Mouse (Mus musculus) c-Kit-negative CD71-positive TER-119-positive erythroid progenitor cells, embryonic 14.5 days (primary cell): ENCODE measurements at regions not wholly inside any gene's neighbourhood (a gene's known extent, or its start where the extent isn't known, plus 50 kb on each side); places are given as distances from the start of the nearest gene placed in this dataset.

Source experiments
- DNase-seq: peaks from one replicate; pipeline ENCODE4 v3.0.0-alpha.2; 2013; ENCODE audit warnings: low read depth, low spot score

DNA sequence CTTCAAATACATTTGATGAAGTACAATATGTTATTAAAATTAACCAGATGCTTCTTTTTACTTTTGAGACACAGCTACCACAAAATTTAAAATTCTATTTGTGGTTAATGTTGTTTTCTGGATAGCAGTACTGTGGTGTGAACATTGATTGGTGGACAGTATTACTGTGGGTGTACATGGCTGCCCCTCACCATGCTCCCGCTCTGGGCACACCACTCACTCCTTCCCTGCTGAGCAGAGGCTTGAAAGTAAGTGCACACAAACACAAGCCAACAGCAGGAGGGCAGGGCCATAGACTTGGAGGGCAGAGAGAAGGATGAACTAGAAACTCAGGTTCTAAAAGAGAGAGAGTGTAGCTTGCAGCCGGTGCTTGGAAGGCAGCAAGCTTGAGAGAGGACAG is 182.1 kb downstream of the Ifng start:
- DNase-seq = no peak

GRCm38 (mm10) chr10:118624368-118624767 is 183.5 kb downstream of the Ifng start:
- DNase-seq = no peak

- no peak for DNase-seq
These were observed 187.2 kb downstream of the Ifng start for GRCm38 (mm10) chr10:118628000-118628399.

DNA sequence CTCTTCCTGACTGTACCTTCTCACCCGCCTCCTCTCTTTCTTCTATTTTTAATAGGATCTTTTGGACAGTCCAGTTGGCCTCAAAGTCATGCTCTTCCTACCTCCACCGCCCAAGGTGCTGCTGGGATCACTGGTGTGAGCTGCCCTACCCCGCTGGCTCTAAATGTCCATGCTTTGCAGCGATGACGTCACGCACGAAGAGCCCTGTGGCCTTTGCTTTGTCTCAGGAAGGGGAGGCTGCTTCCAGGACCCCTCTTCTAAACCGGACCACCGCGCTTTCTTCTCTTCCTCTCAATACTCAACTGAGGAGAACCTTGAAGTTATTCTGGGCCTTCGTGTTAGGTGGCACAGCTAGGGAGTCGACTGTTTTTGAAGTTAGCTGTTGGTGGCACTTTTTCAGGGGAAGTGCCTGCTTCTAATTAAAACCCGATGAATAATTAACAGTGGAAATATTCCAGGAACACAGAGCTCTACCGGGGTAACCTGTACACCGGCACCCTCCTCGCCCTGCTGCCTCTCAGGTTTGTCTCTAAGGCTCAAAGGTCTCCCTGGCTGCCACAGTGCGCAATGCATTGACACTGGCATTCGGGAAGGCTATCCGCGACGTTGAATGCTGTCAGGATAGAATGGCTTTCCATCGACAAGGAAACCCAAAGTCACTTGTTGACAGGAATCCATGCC is 188.7 kb downstream of the Ifng start:
- no peak for DNase-seq

DNA sequence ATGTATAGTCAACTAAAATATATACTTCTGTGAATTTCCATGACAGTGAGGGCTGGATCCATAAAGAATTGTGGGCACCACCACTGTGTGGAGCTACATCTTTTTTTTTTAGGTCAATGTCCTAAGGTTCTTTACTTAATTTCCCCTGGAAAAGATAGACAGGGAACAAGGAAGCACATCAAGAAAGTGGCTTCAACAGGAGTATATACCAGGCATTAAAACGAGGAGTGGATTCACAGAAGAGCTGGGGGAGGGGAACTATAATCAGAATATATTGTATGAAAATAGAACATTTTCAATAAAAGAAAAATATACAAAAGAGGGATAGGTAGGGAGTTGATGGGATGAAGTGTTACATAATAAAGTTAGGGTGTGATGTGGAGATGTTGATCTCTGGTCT is 190.9 kb downstream of the Ifng start:
- no peak for DNase-seq

DNA sequence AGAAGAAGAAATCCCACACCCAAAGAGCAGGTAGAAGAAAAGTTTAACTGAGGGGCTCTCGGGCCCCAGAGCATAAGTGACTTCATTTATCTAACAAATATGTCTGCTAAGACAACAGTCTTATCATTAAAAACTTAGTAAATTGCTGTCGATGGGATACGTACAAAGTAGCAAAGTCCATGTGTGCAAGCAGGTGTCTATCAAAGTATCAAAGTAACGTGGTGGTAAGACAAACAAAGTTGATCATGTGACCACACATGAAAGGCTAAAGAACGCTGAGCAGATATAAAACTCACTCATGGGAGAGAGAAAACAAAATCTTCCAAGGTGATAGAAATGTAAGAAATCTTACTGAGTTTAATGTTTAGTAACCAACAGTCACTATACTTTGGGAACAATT is 191.3 kb downstream of the Ifng start:
- DNase-seq = no peak

DNA sequence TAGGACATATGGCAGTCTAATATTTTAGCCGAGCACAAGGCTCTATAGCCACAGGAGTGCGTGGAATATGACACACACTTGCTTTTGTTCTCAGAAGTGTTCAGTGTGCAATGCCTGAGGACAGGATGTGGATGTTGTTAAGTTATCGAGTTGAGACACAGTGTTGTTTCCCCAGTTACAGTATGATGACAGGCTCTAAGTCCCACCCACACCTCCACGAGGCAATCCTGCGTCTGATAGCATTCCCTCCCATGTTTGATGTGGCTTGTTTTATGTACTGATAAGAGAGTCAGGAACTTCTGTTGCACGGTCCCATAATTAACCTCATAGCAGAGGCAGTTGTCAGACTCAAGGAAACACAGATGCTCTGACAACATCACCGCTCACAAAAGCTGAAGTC is 192.6 kb downstream of the Ifng start:
- DNase-seq = no peak

GRCm38 (mm10) chr10:118639097-118639496 is 198.3 kb downstream of the Ifng start:
- no peak for DNase-seq

GRCm38 (mm10) chr10:118640121-118640809 is 199.4 kb downstream of the Ifng start:
- DNase-seq = no peak

DNA sequence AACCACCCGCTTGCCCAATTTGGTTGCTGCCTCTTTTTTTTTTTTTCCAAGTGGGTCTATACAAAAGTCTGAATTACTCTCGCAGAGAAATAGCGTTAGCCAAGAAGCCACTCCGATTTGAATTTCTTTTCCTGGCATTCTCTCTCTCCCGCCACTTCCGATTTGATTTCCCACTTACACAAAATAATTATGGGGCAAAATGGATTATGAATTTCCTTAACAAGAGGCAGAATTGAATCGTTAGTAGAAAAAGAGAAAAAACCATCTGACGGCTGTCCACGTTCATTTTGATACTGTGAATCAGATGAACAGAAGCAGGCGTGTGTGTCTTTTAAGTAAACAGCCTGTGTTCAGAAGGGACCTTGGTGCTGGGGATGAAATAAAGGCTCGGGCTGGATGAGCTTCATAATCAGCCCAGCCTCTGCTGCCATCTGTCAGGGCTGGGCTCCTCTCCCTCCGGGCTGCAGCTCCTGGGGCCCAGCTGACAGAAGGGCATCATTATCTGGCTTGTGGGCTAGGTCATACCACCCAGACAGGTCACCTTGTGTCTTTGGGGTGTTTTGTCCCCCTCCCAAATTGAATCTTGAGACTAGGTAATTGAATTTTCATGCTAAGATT is 200.1 kb downstream of the Ifng start:
- DNase-seq = no peak

- no peak for DNase-seq
These were observed 202.8 kb downstream of the Ifng start for GRCm38 (mm10) chr10:118643622-118644021.

DNA sequence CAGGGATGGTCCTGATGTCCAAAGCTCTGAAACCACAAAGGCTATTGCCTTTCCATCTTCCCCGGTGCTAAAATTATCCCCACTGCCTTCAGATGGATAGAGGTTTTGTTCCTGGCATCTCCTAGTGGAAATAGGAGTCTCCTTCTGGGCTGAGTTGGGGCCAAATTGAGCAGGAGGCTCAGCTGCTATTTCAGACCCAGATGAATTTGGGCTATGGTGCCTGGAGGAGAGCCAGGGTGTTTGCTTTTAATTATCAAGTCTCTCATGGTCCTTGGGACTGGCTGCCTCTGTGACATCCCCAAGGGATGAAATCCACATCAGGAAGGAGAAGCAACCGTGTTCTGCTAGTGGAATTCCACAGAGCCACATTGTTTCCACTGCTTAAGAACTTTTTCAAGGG is 207.3 kb downstream of the Ifng start:
- DNase-seq = no peak

GRCm38 (mm10) chr10:118656561-118656960 is 213.4 kb downstream of the Dyrk2 start:
- no peak for DNase-seq

GRCm38 (mm10) chr10:118666009-118666408 is 204.0 kb downstream of the Dyrk2 start:
- no peak for DNase-seq

DNA sequence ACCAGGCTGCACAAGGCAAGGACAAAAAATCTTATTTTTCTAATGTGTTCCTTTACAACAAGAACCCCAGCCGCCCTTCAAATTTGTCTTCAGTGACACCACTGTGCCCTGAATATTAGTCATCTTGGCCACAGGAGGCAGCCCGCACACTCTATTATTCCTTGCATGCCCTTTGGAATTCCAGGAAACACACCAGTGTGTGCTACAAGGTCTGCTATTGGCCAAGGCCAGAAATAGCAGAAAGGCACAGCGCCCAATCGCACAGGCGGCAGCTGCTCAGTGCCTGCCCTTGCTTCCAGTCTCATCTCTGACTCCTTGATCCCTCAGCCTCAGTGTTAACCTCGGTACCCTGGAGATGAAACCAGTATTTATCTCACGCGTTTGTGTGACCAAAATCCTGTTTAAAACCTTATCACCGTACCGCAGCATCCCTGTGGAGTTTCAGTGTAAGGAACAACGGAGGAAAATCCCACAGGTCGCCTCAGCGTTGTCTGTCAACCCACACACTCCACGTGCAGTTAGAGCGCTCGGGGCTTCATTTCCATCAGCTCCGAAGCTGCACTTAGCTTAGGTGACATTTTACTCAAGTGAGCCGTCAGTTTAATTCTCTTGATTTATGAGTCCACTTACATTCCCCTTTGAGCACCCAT is 194.1 kb downstream of the Dyrk2 start:
- DNase-seq = no peak

DNA sequence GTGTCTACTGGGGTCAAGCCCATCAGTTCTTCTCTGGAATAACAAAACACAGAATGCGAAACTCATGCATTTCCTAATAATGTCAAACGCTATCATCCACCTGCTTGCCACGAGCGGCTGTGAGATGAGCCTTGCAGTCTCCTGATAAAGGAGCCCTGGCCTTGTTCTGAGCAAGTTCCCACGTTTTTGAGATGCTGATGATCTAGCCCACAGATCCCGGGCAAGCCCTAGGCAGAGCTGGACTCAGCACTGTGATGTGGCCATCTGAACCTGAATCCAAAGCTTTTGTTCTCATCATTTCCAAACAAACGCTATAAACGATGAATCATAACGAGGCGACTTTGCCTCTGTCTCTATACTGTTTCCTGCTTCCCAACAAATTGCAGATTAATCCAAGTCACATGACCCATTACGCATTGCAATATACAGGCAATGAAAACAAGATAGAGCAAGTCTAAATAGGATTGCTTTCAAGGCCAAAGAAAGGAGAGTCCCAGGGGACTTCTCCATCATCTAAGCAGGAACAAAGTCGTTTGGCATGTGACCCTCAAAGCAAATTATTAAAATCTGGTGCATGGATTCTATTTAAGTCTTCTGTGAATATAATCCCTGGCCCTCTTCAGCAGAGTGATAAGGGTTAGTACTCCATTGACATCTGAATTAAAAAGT is 191.1 kb downstream of the Dyrk2 start:
- DNase-seq = no peak

DNA sequence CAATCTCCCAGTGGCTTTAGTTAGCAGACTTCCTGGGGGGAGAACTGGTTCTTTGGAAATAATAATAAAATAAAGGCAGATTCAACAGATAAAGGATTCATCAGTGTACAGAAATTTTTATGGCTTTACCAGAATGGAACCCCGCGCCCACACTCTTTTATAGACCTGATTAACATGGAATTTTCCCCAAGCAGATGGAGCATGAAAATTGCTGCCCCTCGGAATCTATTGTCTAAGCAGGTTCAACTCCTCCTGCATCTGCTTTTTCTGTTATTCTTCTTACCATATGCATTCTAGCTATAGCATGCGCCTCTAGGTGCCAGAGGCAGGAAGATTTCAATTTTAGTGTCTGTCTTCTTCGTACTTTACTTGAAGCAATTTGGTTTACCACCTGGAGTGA is 190.5 kb downstream of the Dyrk2 start:
- DNase-seq = no peak

DNA sequence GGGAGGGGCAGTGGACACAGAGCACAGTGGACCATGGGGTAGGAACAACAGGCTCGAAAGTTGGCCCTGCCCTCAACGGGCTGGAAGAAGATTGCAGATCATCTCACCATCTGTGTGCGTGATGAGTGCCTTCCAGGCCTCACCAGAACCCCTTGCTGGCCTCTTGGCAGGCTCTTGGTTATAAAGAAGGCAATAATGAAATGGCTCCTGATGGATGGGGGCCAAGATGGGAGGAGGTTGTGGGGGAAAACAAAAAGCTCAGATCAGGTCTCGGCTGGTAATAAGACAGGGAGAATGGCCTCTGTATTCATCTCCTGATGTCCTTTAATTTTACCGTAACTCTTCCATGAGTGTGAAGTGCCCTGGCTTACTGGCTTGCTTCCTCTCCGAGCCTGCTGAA is 189.1 kb downstream of the Dyrk2 start:
- DNase-seq = no peak

DNA sequence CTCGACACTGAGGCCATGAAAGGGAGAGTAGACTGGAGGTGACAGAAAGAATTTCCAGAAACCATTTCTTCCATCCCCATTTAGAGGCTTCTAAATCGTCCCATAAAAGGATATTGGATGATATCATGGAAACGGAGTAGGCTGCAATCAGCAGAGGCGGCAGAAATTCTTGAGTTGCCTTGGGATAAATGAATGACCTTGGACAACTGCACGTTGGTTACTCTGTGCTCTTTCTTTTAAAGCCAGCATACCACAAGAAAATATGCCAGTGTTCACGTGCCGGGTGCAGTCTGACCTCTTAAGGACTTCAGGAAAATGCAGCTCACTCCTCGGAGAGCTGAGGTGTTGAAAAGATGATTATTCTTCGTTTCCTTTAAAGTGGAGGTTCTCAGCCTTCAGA is 186.7 kb downstream of the Dyrk2 start:
- no peak for DNase-seq

DNA sequence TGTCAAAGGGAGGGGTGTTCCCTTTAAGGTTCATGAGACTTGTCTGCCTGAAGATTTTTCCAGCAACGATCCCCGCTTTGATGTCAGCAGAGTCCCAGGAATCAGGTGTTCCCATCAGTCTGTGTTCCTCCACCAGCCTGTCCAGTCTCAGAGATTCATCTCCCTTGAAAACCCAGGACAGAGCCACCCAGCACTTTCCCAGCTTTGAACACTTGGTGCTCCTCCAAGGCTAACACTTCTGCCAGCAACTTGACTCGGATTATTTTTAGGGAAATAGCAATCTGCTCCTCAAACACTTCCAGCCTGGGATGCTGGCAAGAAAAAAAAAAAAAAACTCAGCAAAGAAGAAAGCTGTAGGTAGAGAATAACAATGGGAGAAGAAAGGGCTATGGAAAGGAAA is 170.7 kb downstream of the Dyrk2 start:
- no peak for DNase-seq

DNA sequence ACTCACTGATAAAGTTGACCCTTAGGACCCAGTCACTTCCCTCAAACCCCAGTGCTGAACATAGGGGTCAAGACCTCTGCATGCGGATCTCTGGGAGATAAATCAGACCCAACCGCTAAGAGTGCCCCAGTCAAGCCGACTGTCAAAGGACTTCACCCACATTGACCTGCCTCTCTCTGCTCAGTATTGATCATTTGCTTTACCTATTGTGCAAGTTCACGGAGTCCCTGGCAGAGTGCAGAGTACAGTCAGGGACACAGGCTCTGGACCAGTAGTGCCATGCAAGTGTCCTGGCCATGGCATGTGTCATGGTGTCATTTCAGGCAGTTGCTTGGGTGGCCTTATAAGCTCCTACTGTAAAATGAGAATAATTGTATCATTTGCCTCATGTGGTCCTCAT is 169.9 kb downstream of the Dyrk2 start:
- DNase-seq = no peak

GRCm38 (mm10) chr10:118706020-118706419 is 164.0 kb downstream of the Dyrk2 start:
- DNase-seq = no peak
